Mouse (Mus musculus): ENCODE data around the gene 4930564D02Rik. TPM values are rescaled to one million over a fixed set of nuclear protein-coding genes. Genes with fewer than 3 reads are reported as not detected.

4930564D02Rik gene
- total RNA-seq, 1 experiment, result not detected

GRCm38 (mm10) chr3:105047616-105048015 lies 19.0 kb upstream of the 4930564D02Rik start:
- in situ Hi-C loops (cut with MboI; ENCODE audit: low sequenced_read_pairs in 2 of 2, unreplicated experiment in 2 of 2), result no loop called here
- H3K4me1 ChIP-seq (ENCODE audit: control insufficient read depth in 2 of 2, insufficient read depth in 2 of 2, low read length in 2 of 2, poor library complexity in 1 of 2), result peaks cover 2 to 6% of the 10 kb centered on the region in 2 experiments; a peak in 1 of 4 replicates
- H3K9me3 ChIP-seq (ENCODE audit: control insufficient read depth, insufficient read depth, low read depth, low read length), result no peaks in the 10 kb centered on the region
- H3K4me3 ChIP-seq (ENCODE audit: insufficient read depth in 1 of 2, low read depth in 1 of 2, low read length in 2 of 2, poor library complexity in 1 of 2, severe bottlenecking in 1 of 2), result no peak overlapping the region
- TF ChIP-seq ZNF384 (IDR thresholded peaks at IDR 0.05; ENCODE audit: low read depth, low read length) (no peak), MAFK (IDR thresholded peaks at IDR 0.05; ENCODE audit: insufficient read depth, low read depth, low read length) (no peak)
- H3K27ac ChIP-seq (ENCODE audit: insufficient read depth, low read depth, low read length, poor library complexity, severe bottlenecking), result no peak overlapping the region
- DNase-seq (ENCODE audit: low read depth, low spot score), result no peak
- no peak overlapping the region for H3K9ac ChIP-seq (ENCODE audit: insufficient read depth, low read depth, low read length, poor library complexity, severe bottlenecking)
- no peaks in the 10 kb centered on the region for H3K36me3 ChIP-seq (ENCODE audit: control insufficient read depth, insufficient read depth, low read length, poor library complexity, severe bottlenecking)

GRCm38 (mm10) chr3:105049848-105050247 lies 16.8 kb upstream of the 4930564D02Rik start:
- H3K36me3 ChIP-seq (ENCODE audit: control insufficient read depth, insufficient read depth, low read length, poor library complexity, severe bottlenecking), result no peaks in the 10 kb centered on the region
- no peak for TF ChIP-seq CHD2 (IDR thresholded peaks at IDR 0.05; ENCODE audit: low read depth, low read length)
- TF ChIP-seq HCFC1 (IDR thresholded peaks at IDR 0.05; ENCODE audit: borderline replicate concordance, insufficient read depth, low read length), result no peak
- no peak for TF ChIP-seq ZNF384 (IDR thresholded peaks at IDR 0.05; ENCODE audit: low read depth, low read length)
- TF ChIP-seq ZC3H11A (IDR thresholded peaks at IDR 0.05; ENCODE audit: borderline replicate concordance, low read depth, low read length), result no peak
- TF ChIP-seq MAFK (IDR thresholded peaks at IDR 0.05; ENCODE audit: insufficient read depth, low read depth, low read length), result no peak
- H3K9ac ChIP-seq (ENCODE audit: insufficient read depth, low read depth, low read length, poor library complexity, severe bottlenecking), result no peak overlapping the region
- peaks cover 2 to 9% of the 10 kb centered on the region in 2 experiments; a peak in 1 of 4 replicates for H3K4me1 ChIP-seq (ENCODE audit: control insufficient read depth in 2 of 2, insufficient read depth in 2 of 2, low read length in 2 of 2, poor library complexity in 1 of 2)
- in situ Hi-C loops (cut with MboI; ENCODE audit: low sequenced_read_pairs in 2 of 2, unreplicated experiment in 2 of 2), result loop anchor here (10.0 to 25.0 kb wide), 3 partner anchors 55 to 288 kb away; no protein-coding TSS in a partner anchor
- H3K4me3 ChIP-seq (ENCODE audit: insufficient read depth in 1 of 2, low read depth in 1 of 2, low read length in 2 of 2, poor library complexity in 1 of 2, severe bottlenecking in 1 of 2), result no peak overlapping the region
- no peak overlapping the region for H3K27ac ChIP-seq (ENCODE audit: insufficient read depth, low read depth, low read length, poor library complexity, severe bottlenecking)
- no peaks in the 10 kb centered on the region for H3K9me3 ChIP-seq (ENCODE audit: control insufficient read depth, insufficient read depth, low read depth, low read length)
- no peak for DNase-seq (ENCODE audit: low read depth, low spot score)

GRCm38 (mm10) chr3:105051103-105051502 lies 15.5 kb upstream of the 4930564D02Rik start:
- in situ Hi-C loops (cut with MboI; ENCODE audit: low sequenced_read_pairs in 2 of 2, unreplicated experiment in 2 of 2), result loop anchor here (10.0 to 25.0 kb wide), 3 partner anchors 56 to 289 kb away; no protein-coding TSS in a partner anchor
- H3K36me3 ChIP-seq (ENCODE audit: control insufficient read depth, insufficient read depth, low read length, poor library complexity, severe bottlenecking), result no peaks in the 10 kb centered on the region
- no peak for DNase-seq (ENCODE audit: low read depth, low spot score)
- H3K9ac ChIP-seq (ENCODE audit: insufficient read depth, low read depth, low read length, poor library complexity, severe bottlenecking), result no peak overlapping the region
- TF ChIP-seq ZNF384 (IDR thresholded peaks at IDR 0.05; ENCODE audit: low read depth, low read length) (no peak), MAFK (IDR thresholded peaks at IDR 0.05; ENCODE audit: insufficient read depth, low read depth, low read length) (no peak), CHD2 (IDR thresholded peaks at IDR 0.05; ENCODE audit: low read depth, low read length) (no peak), HCFC1 (IDR thresholded peaks at IDR 0.05; ENCODE audit: borderline replicate concordance, insufficient read depth, low read length) (no peak), ZC3H11A (IDR thresholded peaks at IDR 0.05; ENCODE audit: borderline replicate concordance, low read depth, low read length) (no peak)
- no peak overlapping the region for H3K27ac ChIP-seq (ENCODE audit: insufficient read depth, low read depth, low read length, poor library complexity, severe bottlenecking)
- no peak overlapping the region for H3K4me3 ChIP-seq (ENCODE audit: insufficient read depth in 1 of 2, low read depth in 1 of 2, low read length in 2 of 2, poor library complexity in 1 of 2, severe bottlenecking in 1 of 2)
- H3K9me3 ChIP-seq (ENCODE audit: control insufficient read depth, insufficient read depth, low read depth, low read length), result no peaks in the 10 kb centered on the region
- H3K4me1 ChIP-seq (ENCODE audit: control insufficient read depth in 2 of 2, insufficient read depth in 2 of 2, low read length in 2 of 2, poor library complexity in 1 of 2), result peaks cover 2 to 12% of the 10 kb centered on the region in 2 experiments; a peak in 1 of 4 replicates

- H3K4me3 ChIP-seq (ENCODE audit: insufficient read depth in 1 of 2, low read depth in 1 of 2, low read length in 2 of 2, poor library complexity in 1 of 2, severe bottlenecking in 1 of 2), result peak overlapping the region; percentile 85 to 94
- peak; percentile 70 for DNase-seq (ENCODE audit: low read depth, low spot score)
- H3K4me1 ChIP-seq (ENCODE audit: control insufficient read depth in 2 of 2, insufficient read depth in 2 of 2, low read length in 2 of 2, poor library complexity in 1 of 2), result peaks cover 2 to 12% of the 10 kb centered on the region in 2 experiments; a peak in 1 of 4 replicates
- H3K36me3 ChIP-seq (ENCODE audit: control insufficient read depth, insufficient read depth, low read length, poor library complexity, severe bottlenecking), result no peaks in the 10 kb centered on the region
- in situ Hi-C loops (cut with MboI; ENCODE audit: low sequenced_read_pairs in 2 of 2, unreplicated experiment in 2 of 2), result loop anchor here (10.0 to 25.0 kb wide), 3 partner anchors 58 to 290 kb away; no protein-coding TSS in a partner anchor
- peak overlapping the region; percentile 90 for H3K9ac ChIP-seq (ENCODE audit: insufficient read depth, low read depth, low read length, poor library complexity, severe bottlenecking)
- no peaks in the 10 kb centered on the region for H3K9me3 ChIP-seq (ENCODE audit: control insufficient read depth, insufficient read depth, low read depth, low read length)
- no peak overlapping the region; the same call in 1 of the 2 replicates for H3K27ac ChIP-seq (ENCODE audit: insufficient read depth, low read depth, low read length, poor library complexity, severe bottlenecking)
- TF ChIP-seq CHD2 (IDR thresholded peaks at IDR 0.05; ENCODE audit: low read depth, low read length), result no peak
- no peak for TF ChIP-seq MAFK (IDR thresholded peaks at IDR 0.05; ENCODE audit: insufficient read depth, low read depth, low read length)
- TF ChIP-seq ZC3H11A (IDR thresholded peaks at IDR 0.05; ENCODE audit: borderline replicate concordance, low read depth, low read length), result no peak
- TF ChIP-seq ZNF384 (IDR thresholded peaks at IDR 0.05; ENCODE audit: low read depth, low read length), result no peak
Observed at GRCm38 (mm10) chr3:105052171-105052936, 14.3 kb upstream of the 4930564D02Rik start.

Data from ES-E14 (cell line).